Mouse (Mus musculus): ENCODE results near the gene Ears2.

The Ears2 gene

GRCm38 (mm10) chr7:122045181-122045634 is 21.9 kb downstream of the Ears2 start:
- DNase-seq (ENCODE audit: extremely low spot score), result no peak

GRCm38 (mm10) chr7:122044106-122044505 is 23.0 kb downstream of the Ears2 start:
- DNase-seq (ENCODE audit: extremely low spot score), result no peak

GRCm38 (mm10) chr7:122034348-122034747 is 32.7 kb downstream of the Ears2 start:
- DNase-seq (ENCODE audit: extremely low spot score), result no peak

- DNase-seq (ENCODE audit: extremely low spot score), result no peak
Observed at GRCm38 (mm10) chr7:122033371-122033770, 33.7 kb downstream of the Ears2 start.

- DNase-seq (ENCODE audit: extremely low spot score), result no peak
Observed at GRCm38 (mm10) chr7:122022131-122022530, 44.9 kb downstream of the Ears2 start.

GRCm38 (mm10) chr7:122020667-122021354 is 46.3 kb downstream of the Ears2 start, which contains the start of gene Gga2:
TSS of gene Gga2 (minus strand) at chr7:122021222.
- DNase-seq (ENCODE audit: extremely low spot score), result peak; percentile 90

- DNase-seq (ENCODE audit: extremely low spot score), result peak; percentile 35
Observed at GRCm38 (mm10) chr7:122020273-122020666, 46.8 kb downstream of the Ears2 start.

- no peak for DNase-seq (ENCODE audit: extremely low spot score)
Observed at GRCm38 (mm10) chr7:122018978-122019377, 48.1 kb downstream of the Ears2 start.

GRCm38 (mm10) chr7:122018247-122018646 is 48.8 kb downstream of the Ears2 start:
- DNase-seq (ENCODE audit: extremely low spot score), result no peak

GRCm38 (mm10) chr7:122015734-122016133 is 51.3 kb downstream of the Ears2 start:
- DNase-seq (ENCODE audit: extremely low spot score), result no peak

GRCm38 (mm10) chr7:122015105-122015504 is 52.0 kb downstream of the Ears2 start:
- DNase-seq (ENCODE audit: extremely low spot score), result peak; percentile 32

- DNase-seq (ENCODE audit: extremely low spot score), result no peak
Observed at GRCm38 (mm10) chr7:122012949-122013348, 54.1 kb downstream of the Ears2 start.

GRCm38 (mm10) chr7:122012370-122012769 is 54.7 kb downstream of the Ears2 start:
- DNase-seq (ENCODE audit: extremely low spot score), result no peak

GRCm38 (mm10) chr7:122000396-122000795 is 66.7 kb downstream of the Ears2 start:
- no peak for DNase-seq (ENCODE audit: extremely low spot score)

GRCm38 (mm10) chr7:121995961-121996360 is 71.1 kb downstream of the Ears2 start:
- DNase-seq (ENCODE audit: extremely low spot score), result no peak
